Mouse (Mus musculus) megakaryocyte, adult 5-6 weeks (primary cell): Measurements from ENCODE around the gene Gm12355. TPM values are rescaled to one million over a fixed set of nuclear protein-coding genes. Genes with fewer than 3 reads are reported as not detected.

ENCODE experiments used
- ATAC-seq: 2 replicates; pipeline ENCODE4 v1.8.0; 2016; ENCODE audit warnings: mild to moderate bottlenecking, inconsistent platforms; ENCODE audit not compliant: poor library complexity, severe bottlenecking
- total RNA-seq, 2 experiments: library from RNA; stranded (forward) in 1 of 2; stranded (reverse) in 1 of 2; fragments of 153-499, 151-499 nt in 1 of 2; fragments of 221-1000, 200-1000 nt in 1 of 2; gene quantifications; 2 replicates each; pipeline versions ENCODE4 v1.2.3 to v1.2.4; 2015 to 2017

Gene Gm12355
- total RNA-seq, 2 experiments from 2014 or later = 1.8 to 7.0 TPM

DNA sequence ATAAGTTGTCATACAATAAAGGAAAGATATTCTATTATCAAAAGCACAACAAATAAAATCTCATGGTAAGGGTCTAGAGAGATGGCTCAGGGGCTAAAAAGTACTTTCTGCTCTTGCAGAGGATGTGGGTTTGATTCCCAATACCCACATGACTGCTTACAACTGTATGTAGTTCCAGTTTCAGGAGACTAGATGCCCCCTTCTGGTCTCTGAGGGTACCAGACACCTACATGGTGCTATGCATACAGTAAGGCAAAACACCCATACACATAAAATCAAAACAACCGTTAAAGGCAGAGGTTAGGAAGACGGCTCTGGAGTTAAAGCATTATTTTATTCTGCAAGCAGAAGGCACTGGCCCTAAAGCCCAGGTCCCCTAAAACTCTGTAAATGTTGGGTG lies 21.5 kb downstream of the Gm12355 start:
- ATAC-seq = no peak

DNA sequence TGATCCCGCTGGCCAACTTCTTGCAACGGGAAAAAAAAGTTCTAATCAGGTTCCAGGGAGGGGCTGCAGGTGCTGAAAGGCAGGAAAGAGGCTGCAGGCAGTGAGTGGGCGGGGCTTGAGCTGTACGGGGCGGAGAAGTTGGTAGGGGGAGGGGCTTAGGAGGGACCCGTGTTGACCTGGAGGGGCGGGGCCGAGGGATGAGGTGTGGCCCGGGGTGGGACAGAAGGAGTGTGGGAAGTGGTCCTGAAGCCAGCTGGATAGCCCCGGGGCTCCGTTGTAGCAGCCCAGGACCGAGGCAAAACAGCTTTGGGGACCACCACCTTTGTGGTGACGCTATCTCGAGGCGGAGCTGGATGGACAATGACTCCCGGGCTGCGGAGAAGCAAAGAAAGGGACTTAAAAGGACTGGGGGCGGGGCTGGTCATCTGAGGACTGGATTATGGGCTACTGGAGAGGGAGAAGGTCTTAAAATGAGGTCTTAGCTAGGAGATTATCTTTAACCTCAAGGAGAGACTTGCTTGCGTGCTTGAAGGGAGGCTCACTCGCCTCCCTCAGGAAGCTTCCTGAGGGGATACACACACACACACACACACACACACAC lies 23.3 kb downstream of the Gm12355 start:
- no peak for ATAC-seq

DNA sequence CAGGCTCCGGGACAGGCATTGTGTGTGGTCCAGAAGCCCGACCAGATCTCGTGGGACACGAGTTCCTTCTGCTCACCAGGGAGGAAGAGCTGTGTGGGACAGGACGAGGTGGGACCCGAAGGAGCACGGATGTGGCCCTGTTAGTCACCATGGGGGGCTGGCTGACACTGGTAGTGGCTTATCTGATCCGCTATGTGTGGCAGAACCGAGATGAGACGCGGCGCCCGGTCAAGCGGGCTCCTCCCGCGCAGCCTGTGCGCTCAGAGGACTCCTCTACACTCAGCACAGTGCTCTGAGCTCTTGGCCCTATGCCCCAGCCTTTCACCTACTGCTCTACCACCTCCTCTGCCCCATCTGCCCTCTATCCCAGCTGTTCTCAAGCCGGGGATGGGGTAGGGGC lies 26.2 kb downstream of the Gm12355 start:
- ATAC-seq = no peak

DNA sequence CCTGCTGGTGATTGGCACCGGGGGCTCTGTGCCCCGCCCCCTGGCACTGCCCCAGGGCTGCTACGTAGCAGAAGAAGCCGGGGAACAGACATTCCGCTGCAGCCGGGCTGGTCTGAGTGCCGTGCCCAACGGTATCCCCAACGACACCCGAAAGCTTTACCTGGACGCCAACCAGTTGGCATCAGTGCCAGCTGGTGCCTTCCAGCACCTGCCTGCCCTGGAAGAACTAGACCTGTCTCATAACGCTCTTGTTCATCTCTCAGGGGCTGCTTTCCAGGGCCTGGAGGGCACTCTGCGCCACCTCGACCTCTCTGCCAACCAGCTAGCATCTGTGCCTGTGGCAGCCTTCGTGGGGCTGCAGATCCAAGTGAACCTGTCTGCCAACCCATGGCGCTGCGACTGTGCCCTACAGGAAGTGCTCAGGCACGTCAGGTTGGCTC lies 26.6 kb downstream of the Gm12355 start:
- no peak for ATAC-seq

DNA sequence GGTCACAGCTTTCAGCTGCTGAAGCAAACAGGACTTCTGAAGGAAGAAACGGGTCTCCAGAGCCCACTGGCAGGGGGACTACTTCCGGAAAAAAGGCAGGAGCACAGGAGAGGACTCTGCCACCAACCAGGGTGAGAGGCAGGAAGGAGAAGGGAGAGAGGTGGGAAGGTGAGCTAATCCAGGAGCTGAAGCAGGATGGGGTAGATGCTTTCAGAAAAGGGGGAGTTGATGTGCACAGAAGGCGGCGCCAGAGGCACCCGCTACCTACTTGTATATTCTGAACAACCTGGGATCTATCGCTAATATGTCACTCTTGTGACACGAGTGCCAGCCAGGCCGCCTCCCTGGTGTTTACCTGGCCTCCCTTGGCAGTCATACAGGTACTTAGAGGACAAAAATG lies 27.5 kb downstream of the Gm12355 start, which contains the start of gene Lrrc3c:
Gene Lrrc3c, plus strand, starts transcription at position 301 of the 400 bp plus-strand sequence.
- no peak for ATAC-seq

DNA sequence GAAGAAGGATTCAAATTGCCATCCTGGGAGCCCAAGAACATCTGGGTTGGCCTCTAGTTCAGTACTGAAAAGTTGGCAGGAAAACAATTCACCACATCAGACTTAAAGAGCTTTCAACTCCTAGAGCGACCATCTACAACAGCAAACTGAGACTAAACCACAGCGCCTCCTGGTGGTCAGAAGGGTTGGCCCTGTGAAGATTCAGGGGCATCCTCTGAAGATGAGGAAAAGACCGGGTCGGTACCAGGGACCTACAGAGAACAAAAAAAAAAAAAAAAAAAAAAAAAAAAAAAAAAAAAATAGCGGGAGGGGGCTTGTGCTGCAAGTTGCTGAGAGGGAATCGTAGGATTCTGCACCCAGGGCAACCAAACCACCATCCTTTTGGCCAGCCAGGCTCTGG lies 28.1 kb downstream of the Gm12355 start:
- peak; percentile 77 for ATAC-seq

DNA sequence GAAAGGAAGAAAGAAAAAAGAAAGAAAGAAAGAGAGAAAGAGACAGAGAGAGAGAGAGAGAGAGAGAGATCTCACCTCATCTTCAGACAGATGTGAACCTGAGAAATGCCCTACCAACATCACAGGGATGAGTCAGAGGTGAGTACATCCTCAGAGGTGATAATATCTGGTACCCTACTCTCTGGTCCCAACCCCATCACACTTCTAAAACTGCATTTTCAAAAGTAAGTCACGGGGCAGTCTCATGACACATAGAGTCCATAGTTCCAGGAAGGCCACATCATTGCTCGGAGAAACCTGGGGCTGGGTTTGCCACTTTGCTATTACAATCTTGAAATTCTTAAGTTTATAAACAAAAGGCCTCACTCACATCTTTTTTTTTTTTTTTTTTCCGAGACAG lies 29.5 kb downstream of the Gm12355 start:
- ATAC-seq = no peak

DNA sequence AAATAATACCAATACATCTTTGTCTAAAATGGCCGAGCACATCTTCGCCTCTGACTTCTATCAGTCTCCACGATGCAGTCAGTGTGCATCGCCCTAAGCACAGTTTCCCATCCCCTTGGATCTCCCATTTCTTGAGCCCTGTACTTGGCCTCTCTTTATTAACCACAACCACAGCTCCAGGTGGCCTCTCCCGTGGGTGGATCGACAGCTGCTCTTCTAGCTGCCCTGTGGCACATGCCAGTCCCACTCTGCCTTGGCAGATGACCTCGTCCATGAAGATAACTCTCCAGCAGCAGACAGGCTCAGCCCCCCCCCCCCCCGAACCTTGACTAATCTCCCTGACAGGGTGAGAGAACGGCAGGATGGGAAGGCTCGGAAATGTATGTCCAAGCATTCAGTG lies 30.0 kb downstream of the Gm12355 start:
- ATAC-seq = no peak

DNA sequence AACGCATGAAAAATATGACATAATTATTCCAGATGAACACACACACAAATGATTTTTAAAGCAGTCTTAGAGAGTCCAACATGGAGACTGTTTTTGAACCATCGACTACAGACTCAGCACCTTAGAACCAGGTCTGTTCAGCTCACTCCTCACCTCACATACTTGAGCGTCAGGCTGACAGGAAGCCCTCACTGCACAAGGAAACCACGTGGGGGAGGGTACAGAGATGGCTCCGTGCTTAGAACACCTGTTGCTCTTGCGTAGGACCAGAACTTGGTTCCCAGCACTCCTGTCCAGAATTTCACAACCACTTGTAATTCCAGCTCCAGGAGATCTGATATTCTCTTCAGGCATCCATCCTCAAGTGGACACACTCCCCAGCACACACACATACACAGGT lies 30.4 kb downstream of the Gm12355 start:
- ATAC-seq = no peak

DNA sequence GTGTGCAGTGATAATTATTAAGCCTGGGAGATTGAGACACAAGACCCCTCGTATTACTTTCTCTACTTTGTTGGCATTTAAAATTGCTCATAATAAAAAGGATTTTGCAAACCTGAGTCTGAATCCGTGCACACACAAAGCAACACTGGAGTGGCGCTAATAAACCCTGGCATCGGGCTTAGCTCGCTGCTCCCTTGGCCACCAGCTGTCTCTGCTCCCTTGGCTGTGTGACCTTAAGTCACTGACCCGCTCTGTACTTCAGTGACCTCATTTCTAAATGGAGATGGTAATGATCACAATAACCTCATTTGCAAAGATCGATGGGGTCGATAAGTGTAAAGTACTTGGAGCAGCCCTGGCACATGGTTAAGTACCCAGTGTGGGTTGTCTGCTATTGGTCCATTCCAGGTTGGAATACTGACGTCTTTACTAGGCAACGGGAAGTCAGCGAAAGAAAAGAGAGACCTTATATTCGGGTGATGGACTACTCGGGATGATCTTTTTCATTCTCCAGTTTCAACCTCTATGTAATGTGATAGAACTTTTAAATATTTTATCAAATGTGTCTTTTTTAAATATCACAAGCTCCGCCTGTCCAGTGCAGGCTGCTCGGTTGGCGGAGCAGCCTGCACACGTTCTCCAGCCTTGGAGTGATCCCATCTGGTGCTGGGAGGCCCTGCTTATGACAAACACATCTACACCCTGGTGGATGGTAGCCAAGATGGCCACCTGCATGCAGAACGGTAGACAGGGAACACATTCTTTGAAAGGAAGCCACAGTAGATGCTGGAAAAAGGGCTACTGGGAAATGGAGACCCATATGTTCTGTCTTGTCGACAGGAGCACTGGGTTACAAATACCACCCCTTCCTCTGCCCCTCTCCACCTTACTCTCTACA lies 34.7 kb downstream of the Gm12355 start:
- no peak for ATAC-seq

DNA sequence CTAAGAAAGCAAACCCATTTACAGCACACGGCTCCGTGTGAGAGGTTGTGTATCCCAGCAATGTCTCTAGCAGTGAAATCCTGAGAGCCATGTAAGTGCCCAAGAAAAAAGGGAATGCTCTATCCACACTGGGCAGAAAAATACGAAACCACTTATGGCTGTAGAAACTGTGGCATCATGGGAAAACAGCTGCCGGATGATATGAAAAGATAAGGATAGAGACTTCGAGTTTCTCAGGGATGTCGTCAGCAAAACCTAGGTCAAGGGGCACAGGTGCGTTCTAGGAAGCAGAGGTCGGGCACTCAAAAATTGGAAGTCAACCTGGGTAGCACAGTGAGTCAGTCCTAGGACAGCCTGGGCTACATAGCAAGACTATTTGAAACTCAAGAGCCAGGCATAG lies 36.2 kb downstream of the Gm12355 start:
- no peak for ATAC-seq

DNA sequence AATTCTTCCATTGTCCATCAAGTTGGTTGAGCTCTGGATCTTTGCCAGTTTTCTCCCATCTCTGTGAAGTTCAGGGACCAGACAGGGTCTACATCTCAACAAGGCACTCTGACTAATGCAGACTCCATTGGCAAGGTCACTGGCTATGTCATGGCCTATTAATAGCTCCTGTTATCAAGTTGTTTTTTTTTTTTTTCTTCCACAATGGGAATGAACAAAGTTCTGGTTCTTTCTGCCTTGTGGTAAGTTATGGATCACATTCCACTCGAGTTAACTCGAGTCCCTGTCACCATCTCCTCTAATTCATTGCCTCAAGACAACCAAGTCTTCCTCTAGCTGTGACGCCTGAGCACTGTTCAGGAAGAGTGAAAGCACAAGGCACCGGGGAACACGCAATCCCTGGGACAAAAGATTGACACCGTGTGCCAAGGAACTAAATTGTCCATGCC lies 36.6 kb downstream of the Gm12355 start:
- ATAC-seq = no peak

DNA sequence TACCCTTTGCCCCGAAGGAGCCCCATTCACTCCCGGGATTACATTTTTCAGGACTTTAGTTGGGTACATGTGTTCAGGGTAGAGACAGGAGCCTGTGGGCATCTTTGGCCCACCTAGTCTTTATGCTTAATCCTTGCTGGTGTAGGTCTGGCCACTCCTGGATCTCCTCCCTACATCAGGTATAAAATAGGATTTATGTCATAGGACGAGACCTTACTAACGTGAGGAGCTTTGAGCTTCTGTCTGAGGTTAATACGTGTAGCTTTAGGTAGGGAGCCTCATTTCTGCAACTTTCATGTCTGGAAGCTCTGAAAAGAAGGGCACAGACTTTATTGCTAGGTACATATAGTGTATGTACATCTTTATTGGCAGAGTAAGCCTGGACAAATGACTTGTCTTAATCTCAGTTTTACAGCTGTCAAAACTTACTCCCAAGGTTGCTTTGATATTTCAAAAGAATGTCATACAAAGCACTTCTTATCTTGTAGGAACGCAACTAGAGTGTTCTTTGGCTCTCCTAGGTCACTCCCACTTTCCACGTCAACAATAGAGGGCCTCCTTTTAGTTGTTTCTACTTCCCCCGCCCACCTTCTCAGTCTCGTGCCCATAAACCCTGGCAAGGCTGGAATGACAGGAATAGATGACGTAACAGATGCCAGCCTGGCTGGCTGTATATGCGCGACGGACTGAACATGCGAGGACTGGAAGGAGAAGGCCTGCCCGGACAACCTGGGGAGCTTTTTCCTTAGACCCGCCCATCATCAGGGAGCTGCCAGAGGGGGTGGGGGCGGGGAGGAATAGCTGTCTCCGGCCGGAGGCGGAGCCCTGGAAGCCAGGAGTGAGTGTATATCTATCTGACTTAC lies 37.5 kb downstream of the Gm12355 start:
- peak; percentile 50 for ATAC-seq

DNA sequence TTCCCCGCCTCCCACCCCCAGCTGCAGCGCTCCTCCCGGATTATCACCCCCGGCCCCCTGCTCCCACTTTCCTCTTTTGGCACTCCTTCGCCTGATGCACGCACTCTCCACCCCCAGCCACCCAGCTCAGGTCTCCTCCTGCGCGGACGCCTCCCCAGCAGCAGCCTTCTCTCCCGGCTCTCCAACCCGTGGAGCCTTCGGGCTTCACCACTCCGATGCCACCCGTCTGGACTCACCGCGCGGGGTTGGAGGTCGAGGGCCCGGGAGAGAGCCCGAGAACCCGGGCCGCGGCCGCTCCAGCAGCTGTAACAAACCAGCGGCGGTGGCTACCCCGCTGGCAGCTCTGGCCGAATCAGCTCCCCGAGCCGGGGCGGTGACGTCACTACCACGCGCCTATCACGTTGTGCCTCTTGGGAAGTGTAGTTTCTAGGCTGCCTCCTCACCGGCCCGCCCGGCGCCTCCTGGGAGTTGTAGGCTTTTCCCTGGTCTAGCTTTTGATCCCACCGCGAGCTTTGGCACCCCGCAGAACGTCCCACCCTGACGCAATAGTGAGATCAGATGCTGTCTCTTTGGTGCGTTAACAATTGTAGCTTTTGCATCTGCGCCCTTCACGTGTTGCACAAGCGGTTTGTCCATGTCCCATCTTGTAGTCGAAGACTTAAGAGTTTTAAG lies 38.4 kb downstream of the Gm12355 start, which contains the start of gene Ormdl3:
Gene Ormdl3, minus strand, starts transcription at position 477 of the 672 bp plus-strand sequence.
- peak; percentile 95 for ATAC-seq

DNA sequence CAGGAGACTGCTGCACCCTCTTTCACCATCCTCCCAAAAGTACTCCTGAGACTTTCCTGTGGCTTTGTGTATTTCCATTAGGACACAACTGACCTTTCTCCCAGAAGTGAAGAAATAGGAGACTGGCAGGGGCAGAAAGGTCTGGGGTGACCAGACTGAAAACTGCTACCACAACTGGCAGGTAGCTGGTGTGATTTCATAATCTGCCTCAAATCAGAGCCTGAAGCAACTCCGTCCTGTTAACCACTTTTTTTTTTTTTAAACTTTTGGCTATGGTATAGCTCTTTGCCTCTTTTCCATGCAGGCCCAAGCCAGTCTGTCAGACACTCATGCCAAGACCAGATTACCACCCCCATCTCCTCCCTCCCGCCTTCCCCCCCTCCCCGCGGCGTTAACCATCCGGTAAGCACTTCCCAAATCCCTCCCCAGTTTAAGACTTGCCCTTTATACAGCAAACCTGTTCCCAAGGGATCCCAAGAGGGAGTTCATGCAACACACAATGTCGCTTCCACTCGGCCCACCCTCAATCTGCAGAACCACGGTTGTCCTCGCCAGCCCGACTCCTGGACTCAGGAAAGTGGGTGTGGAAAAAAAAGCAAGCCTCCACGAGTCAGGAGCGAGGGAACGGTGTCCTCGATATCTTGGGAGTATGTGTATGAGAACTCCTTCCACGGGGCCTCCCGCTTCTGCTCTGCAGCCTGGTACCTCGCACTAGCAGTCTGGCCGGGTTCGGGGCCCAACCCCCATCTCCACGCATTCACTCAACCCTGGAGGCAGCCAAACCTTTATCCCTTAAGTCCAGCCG lies 39.2 kb downstream of the Gm12355 start:
- ATAC-seq = no peak

DNA sequence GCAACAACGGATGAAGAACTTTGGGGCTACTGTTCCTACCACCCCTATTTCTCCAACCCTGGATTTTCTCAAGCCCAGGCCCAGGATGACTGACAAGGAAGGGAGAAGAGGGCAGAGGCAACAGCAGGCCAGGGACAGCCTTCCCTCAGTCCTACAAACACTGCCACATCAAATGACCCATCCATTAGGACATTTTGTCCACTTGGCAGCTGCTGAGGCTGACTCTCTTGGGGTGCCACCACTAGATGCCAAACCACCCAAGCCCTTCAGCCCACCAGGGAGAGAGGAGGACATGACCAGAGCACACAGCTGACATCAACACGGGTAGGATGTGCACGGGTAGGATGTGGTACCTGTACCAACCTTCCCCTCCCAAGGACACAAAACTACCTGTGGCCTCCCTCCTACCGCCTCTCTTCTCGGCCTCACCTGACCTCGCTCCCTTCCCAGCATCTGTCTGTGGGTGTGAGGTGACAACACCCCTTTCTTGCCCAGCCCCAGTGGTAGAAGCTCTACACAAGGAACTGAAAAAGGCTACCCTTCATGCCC lies 40.8 kb downstream of the Gm12355 start:
- no peak for ATAC-seq

DNA sequence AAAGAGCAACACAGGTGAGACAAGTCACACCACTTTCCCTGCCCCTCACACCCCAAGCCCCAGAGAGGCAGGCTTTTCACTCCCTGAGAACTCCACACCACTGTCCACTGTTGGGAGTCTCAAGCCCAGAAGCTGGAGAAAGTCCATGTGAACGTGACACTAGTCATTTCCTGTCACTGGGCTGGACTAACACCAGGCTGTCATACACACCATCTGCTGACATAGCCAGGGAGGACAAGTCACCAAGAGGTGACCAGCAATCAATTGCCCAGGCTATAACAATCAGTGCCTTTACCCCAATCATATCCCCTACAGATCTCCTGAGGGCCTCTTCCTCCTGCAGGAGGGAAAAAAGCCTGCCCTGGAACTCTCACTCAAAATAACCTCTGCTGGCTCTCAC lies 41.3 kb downstream of the Gm12355 start:
- no peak for ATAC-seq

DNA sequence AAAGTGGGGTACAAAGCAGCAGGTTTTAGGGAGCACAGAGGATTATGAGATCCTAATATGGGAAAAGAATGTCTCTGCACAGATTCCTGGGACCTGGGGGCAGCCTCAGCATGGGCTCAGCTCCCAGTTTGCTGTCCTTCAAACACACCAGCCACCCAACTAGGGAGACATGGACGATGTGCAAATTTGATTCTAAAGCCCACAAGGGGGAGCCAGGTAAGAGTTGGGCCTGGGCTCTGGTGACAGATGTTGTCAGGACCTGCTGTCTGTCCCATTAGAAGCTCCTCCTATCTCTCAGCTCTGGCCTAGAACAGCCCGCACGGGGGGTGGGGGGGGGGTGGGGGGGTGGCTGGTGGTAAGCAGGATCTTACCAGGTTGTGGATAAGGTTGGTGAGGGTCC lies 41.9 kb downstream of the Gm12355 start:
- ATAC-seq = no peak

DNA sequence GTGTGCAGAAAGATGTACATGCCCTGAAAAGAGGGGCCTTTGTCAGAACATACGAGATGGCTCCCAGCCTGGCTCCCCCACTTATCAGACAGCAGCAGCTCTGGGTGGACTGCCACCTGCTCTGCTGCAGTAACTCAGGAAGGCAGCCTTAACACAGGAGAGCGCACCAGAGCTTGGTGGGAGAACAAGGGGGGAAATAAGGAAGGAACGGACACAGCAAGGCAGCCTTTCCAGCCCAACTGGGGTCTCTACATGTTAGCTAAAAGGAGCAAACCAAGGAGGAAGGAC lies 42.3 kb downstream of the Gm12355 start:
- ATAC-seq = no peak
